Mouse (Mus musculus): ENCODE results near the gene Sv2b.
"Not testable (repeated sequence)": the region's sequence is repeated elsewhere in the genome, so short reads cannot be mapped to it uniquely, and the experiment has no call there.

Sv2b gene

DNA sequence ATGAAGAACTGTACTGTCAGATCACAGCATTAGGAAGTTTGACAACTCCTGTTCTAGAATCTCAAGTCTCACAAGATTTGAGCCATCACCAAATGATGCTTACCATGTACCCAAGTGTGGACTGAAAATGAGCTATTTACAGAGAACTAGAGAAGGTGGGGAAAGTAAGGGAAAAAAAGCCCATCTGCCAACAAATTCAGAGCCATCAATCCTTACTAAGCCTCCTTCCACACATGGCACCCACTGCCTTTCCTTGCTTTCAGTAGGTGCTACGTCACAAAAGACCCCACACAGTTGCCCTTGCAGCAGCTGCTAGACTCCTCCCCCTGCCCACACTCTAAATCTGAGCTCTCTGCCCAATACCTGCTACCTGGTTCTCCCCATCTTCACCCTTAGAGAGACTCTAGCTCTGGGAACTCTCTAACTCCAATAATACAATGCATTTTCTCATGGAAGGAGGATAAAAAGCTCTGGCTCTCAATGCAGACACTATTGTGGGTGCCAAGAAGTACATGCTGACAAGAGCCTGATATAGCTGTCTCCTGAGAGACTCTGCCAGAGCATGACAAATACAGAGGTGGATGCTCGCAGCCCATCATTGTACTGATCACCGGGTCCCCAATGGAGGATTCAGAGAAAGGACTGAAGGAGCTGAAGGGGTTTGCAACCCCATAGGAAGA lies 101.0 kb downstream of the Sv2b start:
- DNase-seq = no peak

DNA sequence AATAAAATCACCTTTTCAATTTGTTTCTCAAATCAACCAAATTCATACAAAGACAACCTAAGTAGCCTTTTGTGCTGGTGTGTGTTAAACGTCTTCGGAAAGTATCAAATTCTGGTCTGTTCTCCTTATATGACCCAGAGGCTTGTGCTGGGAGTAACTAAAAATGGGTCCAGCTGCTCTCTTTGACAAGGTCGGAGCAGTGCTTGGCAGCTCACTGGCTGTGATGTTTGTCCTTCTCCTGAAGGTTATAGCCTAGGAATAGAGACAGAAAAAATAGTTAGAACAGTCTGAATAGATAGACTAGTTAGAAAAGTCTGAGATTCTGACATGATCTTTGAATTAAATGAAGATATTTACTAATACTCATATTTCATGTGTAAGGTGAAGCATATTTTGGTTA lies 102.4 kb downstream of the Sv2b start:
- no peak for DNase-seq

DNA sequence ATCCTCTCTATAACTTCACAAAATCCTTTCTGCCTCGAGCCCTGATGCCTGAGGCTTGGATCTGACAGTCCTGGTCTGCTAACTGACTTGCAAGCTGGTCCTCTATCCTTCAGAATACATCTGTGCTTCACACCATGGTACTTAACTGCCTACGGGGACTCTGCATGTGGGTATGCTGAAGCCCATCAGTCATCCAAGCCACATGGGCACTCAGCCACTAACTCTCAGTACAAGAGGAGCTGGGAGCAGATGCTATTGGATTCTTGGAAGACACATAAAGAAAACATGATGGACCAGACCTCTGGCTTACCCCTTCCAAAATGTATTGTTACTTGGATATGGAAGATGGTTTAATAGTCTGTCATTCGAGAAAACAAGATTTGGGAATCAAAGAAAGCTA lies 103.7 kb downstream of the Sv2b start:
- DNase-seq = no peak

DNA sequence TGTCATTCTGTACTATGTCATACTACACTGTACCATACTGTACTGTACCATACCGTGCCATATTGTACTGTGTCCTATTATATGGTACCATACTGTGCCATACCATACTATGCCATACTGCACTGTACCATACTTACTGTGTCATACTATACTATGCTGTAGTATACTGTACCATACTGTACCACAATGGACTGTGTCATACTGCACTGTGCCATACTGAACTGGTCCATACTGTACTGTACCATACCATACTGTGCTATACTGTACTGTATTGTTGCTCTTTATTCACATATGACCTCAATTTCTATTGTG lies 114.2 kb downstream of the Sv2b start:
- not testable (repeated sequence) for DNase-seq

DNA sequence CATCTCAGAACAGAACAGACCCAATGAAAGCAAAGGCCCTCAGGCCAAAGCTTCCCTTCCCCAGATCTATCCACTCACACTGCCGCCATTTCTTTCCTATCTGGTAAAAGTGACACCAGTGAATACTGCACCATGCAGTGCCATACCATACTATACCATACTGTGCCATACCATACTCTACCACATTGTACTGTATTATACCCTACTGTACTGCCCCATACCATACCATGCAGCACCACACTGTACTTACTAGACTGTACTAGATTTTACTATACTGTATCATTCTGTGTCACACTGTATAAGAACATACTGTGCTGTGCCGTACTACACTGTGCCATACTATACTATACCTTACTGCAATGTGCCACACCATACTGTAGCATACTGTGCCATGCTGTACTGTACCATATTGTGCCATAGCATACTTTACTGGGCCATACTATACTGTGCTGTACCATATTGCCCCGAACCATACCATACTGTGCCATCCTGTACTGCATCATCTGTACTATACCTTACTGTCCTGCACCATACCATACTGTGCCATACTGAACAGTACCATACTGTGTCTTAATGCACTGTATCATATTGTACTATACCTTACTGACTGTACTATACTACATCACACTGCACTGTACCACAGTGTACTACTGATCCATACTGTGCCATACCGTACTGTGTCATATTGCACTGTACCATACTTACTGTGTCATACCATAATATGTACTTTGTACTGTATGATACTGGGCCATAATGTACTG lies 114.7 kb downstream of the Sv2b start:
- no peak for DNase-seq

DNA sequence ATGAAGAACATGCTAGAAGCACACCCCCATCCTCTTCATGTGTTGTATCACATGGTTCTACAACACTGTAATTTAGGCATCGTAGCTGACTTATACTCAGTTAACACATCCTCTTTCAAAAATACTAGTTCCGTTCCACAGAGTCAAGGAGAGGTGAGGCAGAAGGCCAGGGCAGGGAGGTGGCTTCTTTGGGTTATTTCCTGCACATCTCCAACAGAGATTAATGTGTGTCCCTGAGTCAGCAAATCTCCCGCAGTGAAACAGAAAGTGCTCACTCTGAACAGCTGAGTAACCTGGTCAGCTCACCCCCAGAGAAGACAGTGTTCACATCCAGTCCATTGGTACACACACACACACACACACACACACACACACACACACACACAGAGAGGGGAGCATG lies 118.9 kb downstream of the Sv2b start:
- peak; percentile 6 for DNase-seq

DNA sequence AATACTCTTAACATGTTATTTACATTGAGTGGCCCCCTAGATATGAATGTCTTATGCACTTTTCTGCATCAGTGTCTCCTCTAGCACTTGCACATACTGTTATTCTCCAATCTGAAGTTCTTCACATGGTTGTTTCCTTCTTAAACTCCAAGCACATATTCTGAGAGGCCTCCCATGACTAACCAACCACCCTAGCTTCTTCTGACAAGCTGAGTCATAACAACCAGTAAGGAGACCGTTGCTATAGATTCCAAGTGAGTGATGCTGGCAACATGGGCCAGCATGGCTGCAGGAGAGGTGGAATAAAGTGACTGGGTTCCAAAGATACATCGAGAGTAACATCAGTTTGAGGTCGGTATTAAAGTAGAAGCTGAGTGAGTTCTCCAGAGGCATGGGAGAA lies 134.0 kb downstream of the Sv2b start:
- no peak for DNase-seq

DNA sequence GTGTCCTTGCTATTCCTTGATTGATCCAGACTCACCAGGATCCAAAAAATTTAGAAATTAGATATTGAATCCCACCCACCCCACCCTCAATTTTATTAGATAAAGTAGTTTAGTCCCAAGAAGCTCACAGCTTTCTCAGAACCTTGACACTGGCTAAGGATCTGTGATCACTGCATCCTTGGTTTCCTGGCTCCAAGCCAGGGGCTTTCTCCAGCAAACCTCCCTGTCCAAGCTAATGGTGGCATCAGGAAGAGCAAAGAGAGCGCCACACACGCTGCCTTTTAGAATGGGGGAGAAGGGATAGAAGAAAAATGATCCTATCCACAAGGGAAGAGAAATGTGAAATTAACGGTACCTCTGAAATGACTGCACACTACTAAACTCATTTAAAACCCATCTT lies 141.6 kb downstream of the Sv2b start:
- DNase-seq = no peak

DNA sequence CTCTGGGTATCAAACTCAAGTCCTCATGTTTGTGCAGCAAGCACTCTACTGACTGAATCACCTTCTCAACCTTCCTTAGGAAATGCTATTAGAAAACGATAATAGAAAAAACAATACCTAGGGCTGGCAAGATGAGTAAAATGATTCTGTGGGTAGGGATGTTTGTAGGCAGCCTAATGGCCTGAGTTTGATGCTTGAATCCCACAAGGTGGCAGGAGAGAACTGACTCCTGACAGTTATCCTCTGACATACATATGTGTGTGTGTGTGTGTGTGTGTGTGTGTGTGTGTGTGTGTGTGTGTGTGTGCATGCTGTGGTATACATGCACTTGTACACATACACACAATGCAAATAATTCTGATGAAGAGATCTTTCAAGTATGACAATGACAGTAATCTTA lies 161.9 kb downstream of the Sv2b start:
- no peak for DNase-seq

DNA sequence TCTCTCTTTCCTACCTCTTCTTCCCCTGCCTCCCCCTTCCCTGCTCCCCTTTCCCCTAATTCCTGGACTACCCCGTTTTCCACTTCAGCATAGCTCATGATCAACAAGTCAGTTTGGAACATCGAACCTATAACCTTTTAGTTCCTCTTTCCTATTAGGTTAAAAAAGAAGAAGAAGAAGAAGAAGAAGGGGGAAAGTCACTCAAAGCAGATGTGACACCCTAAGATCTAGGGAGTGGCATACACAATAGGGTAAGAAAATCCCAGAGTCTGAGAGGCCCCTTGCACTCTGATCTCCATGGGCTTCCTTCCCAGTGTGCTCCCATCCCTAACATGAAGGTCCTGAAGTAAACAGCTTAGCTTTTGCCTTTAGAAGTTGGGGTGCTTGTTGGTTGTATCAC lies 166.3 kb downstream of the Sv2b start:
- no peak for DNase-seq

DNA sequence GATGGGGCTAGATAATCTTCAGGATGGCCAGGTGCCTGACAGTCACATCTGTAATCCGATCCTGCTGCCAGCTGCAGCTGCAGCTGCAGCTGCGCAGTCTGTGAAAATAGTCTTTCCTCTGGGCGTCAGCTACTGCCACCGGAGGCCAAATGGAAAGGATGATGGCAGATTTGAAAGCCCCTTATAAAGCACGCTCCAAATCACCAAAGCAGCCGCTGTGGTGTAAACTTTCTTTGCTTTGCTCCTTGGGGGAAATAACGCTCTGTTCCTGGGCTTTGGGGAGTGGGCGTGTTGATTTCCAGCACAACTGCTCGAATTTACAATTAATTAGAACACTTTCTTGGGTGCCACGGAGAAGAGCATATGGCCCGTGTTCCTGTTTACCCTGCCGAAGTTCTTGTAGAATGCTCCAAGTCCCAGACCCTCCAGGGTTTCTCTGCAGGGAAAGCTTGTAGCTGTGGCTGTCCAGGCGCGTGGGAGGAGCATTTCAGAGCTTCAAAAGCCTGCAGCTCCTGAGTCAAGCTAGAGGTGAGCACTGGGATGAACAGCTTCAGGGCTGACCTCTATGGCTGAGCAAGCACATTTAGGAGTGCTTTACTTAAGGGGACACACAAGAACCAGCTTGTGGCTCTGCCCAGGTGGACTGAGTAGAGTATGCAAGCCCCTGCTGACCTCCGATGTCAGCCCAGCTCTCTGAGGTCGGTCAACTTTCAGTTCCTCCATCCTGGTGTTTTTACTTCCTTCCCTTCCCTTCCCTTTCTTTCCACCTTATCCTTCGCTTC lies 167.0 kb downstream of the Sv2b start:
- DNase-seq = peak; percentile 15

DNA sequence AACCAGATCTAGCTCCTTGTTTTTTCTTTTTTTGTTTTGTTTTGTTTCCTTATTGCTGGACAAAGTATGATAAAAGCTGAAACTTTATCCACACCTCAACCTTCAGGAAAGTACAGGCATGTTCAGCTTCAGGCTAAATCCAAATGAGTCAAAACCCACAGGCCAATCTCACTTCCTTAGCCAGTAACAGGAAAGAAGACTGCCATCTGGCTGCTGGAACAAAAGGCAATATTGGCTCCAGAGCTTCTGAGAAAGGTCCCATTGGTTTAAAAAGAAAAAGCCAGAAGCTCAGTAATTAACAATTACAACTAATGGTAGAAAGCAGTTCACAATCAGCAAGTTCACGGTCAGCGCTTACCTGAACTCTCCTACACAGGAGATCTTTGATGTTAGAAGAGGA lies 169.8 kb downstream of the Sv2b start:
- DNase-seq = no peak

DNA sequence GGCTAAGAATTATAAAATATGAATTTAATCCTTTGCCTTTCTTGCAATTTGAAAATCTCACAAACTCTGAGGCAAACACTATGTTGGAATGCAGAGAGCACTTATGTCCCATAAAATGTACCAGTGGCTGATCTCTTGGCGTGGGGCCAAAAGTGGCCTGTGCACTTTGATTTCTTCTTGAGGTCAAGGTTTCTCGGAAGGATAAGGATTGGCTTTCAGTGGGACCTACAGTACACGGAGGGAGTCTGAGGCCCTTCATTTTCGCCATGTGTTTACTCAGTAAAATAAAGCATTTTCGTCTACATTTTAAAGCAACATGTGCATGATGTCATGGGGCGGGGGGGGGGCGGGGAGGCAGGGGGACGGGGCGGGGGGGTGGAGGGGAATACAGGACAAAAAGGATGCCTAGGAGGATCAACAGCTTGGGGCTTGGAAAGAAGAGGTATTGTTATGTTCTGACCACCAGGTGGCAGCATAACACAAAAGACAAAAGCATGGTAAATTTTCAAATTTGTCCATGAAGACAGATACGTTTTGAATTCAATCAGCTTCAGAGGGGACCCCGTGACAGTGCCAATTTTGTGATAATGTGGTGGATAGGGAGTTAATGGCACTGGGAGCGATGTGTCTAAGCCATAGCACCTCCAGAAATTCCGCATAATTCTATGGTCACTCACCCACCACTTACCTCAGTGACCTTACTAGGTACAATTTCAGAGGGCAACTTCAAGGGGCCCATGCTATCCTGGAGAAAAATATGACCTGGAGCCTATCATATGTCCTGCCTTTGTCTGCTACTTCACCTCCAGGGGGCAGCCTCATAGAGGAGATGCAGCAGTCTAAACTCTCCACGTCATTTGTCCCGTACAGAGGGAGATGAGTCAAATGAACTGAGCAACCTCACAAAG lies 174.1 kb downstream of the Sv2b start:
- DNase-seq = peak; percentile 30

DNA sequence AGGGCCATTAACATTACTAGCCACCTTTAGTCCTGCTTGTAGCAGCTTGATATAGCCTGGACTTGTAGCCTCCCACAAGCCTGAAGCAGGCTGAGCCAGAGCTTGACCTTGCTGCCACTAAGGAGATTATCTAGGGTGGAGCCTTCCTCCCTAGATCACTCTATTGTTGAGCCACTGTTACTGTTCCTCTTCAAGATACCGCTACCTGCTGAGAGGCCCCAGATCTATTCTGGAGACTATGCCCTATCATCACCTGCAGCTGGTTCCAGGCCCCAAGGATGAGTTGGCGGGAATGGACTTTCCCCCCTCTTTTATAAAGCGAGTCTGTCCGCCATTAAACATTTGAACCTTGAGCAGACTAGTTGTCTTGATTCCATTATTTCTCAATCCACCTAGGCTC lies 181.0 kb downstream of the Sv2b start:
- no peak for DNase-seq

DNA sequence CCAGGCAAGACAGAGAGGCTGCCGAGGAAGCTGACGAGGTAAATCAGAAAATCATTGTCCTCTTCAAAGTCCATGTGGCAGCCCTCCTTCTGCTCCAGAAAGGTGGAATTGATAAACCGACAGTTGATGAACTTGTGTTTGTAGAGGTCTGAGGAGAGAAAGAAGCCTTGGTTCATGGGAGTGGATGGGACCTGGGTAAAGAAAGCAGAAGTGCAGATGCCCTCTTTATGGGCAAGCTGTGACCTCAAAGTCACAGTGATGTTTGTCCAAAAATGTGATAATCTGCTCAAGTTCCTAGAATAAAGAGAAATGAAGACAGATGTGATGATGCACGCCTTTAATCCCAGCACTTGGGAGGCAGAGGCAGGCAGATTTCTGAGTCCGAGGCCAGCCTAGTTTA lies 185.0 kb downstream of the Sv2b start:
- DNase-seq = no peak

DNA sequence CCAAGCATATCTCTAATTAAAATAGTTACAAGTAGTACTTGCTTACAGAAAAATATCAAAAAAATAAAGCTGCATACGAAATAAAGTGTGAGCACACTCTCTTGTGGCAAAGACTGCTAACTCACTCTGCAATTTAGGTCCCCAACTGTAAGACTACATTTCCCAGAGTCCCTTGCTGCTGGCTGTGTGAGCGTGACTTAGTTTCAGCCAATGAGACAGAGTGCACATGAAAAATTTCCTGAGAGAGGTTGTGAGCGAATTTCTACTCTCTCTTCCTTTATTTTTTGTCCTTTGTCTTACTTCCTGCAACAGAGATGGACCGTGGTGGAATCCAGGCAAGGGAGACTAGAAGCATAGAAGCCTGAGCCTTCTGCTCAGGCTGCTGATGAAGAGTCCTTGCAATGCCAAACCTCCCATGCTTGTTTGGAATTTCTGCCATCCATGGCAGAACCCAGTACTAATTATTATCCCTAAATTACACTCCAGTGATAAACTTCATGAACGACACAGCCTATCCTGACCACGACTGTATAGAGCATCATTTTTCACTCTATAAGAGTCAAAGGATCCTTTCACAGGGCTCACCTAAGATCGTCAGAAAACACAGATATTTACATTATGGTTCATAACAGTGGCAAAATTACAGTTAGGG lies 190.9 kb downstream of the Sv2b start:
- peak; percentile 55 for DNase-seq

DNA sequence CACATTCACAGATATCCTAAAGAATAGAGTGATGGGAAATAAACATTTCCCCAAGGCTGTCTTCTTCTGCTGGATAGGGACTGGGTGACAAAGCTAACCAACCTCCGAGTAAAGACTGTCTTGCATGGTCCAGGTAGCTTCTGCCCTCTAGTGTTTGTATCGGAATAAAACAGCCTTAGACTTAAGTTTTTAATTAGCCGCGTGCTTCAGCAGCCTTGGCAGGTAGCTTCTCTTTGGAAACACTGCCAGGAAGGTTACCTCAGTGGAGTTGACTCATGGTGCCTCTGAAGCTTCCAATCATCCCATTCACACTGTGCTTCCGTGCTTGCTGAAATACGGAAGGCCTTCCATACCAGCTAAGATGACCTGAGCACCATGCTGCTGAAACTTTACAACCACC lies 198.4 kb downstream of the Sv2b start:
- peak; percentile 32 for DNase-seq

DNA sequence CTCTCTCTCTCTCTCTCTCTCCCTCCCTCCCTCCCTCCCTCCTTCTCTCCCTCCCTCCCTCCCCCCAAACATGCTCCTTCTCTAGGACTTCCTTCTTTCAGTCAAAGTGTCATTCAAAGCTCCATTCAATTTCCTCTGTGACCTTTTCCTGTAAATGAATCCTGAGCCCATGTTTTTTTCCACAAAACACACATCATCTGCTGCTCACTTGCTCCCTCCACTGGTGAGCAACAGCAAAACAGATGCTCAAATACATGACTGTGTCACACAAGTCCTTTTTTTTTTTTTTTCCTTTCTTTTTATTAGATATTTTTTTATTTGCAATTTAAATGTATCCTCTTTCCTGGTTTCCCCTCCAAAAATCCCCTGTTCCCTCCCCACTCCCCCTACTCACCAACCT lies 201.6 kb downstream of the Sv2b start:
- peak; percentile 74 for DNase-seq

DNA sequence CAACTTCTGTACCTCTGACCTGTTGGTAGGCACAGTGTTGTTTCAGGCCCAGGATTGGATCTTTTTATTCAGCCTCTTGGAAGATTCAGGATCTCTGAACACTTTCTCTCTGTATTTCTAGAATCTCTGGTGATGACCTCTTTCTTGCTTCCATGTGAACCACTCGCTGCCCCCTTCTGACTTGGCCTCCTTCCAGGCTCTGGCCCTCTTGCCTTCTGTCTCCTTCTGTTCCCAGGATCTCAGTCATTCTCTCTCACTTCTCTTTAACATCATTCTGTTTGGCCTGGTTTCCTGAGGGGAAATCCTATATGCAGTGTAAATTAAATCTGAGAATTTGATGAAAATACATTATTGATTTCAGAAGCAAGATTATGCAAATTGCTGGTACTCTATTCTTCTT lies 205.2 kb downstream of the Sv2b start:
- peak; percentile 12 for DNase-seq

DNA sequence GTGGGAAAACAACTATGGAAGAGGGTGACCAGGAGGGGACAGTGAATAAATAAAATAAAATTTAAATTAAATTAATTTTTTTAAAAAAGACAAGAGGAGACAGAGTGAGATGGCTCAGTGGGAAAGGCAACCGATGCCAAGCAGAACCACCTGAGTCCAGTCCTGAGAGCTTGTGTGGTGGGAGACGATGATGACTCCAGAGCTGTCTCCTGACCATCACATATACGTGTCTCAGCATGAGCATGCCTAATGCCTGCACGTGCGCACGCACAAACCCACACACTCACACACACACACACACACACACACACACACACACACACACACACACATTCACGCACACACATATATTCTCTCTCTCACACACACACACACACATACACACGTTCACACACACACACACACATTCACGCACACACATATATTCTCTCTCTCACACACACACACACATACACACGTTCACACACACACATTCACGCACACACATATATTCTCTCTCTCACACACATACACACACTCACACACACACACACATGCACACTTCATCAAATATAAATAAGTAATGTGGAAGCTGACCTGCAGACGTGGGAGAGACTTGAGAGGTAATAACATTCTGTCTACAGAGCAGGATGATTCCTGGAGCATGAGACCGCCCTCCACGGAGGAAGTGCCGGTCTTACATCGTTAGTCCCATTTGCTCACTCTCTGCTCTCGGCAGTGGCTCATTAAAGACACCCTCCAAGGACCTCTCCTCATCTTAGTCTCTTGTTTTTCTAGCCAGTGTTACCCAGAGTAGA lies 206.3 kb downstream of the Sv2b start:
- DNase-seq = no peak

DNA sequence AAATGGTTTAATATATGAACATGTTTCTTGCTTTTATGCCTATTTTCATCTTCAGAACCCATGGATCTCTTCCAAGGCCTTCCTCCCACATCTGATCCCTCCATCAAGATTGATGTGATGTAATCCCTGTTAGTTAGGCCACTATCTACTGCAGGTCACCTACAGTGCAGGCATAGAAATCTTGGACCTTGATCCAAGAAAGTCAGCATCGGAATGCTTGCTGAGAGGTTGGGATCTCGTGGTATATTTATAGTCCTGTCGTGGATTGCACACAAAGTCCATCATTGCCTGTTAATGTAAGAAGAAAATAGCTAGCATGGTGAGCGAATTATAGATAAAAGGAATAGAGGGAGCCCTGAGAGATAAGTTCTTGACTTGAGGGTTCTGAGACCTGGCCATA lies 223.6 kb downstream of the Sv2b start:
- no peak for DNase-seq

DNA sequence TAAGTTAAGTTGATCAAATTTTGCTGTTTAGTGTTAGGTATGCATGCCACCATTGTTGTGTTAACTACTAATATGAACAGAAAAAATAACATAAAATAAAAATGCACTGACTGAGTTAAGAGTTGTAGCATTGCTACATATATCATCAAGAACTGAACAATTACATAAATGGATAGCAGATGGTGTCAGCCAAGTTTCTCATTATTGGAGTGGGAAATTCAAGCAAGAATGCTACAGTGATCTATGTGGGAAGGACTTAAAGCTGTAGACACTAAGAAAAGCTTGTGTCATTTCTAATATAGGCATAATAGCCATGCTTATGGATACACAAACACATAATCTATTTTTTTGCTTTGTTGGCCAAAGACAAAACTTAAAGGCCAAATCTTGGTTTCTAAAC lies 228.9 kb downstream of the Sv2b start:
- no peak for DNase-seq

All from kidney, postnatal 10 days (tissue).